Mouse (Mus musculus) liver, adult 2 months (tissue): ENCODE results near the gene Pde6d.

ENCODE experiments used
- CTCF ChIP-seq: fragments of 200-500 bp; IDR thresholded peaks from 2 replicates; pipeline ENCODE4 v1.5.1; 2011; ENCODE audit warnings: low read depth, low read length, control low read depth
- POLR2A ChIP-seq: fragments of 200-500 bp; IDR thresholded peaks from 2 replicates; pipeline ENCODE4 v1.6.1; 2011; ENCODE audit warnings: low read length, control low read depth; ENCODE audit not compliant: insufficient read depth; ENCODE audit errors: extremely low read depth

- TF ChIP-seq CTCF (no peak), POLR2A (no peak)
Observed at GRCm38 (mm10) chr1:86523776-86524618, 58.4 kb downstream of the Pde6d start.
